Mouse (Mus musculus): ENCODE results near the gene Zfp607a. TPM values are rescaled to one million over a fixed set of nuclear protein-coding genes. Genes with fewer than 3 reads are reported as not detected.

Gene Zfp607a
- polyA plus RNA-seq (2014; fragmentation: Nextera tagmentation; extraction: Ambion mirVana): 4.4 and 4.7 TPM in 2 replicates

- Histone ChIP-seq H3K4me3 (ENCODE audit: low read depth, low read length) (no peak within 1 kb of the TSS), H3K4me2 (ENCODE audit: low read depth, low read length, severe bottlenecking) (no peak within 1 kb of the TSS), H3K9ac (ENCODE audit: low read length) (no peak within 1 kb of the TSS), H3K27me3 (ENCODE audit: control insufficient read depth, insufficient read depth, low read length) (no peaks in the 10 kb centered on the region), H3K27ac (ENCODE audit: low read depth, low read length) (no peak within 1 kb of the TSS), H3K4me1 (replicated peaks; ENCODE audit: control insufficient read depth, insufficient read depth, low read length) (peaks cover 4% of the 10 kb centered on the region; the same call in 1 of the 2 replicates), H3K36me3 (ENCODE audit: control insufficient read depth, insufficient read depth, low read length) (no peaks in the 10 kb centered on the region; the same call in 1 of the 2 replicates), H3K9me3 (ENCODE audit: control insufficient read depth, low read length) (no peaks in the 10 kb centered on the region; the same call in 1 of the 2 replicates)
- no peak for DNase-seq (ENCODE audit: low spot score)
- 90% methylated on average over 1 of the region's 1 CpGs for WGBS
- no peak for ATAC-seq (replicated peaks; ENCODE audit: low FRiP score)
Observed at GRCm38 (mm10) chr7:27857227-27857626, at the start of gene Zfp607a. Zfp607a (plus strand) TSS chr7:27857527.

DNA sequence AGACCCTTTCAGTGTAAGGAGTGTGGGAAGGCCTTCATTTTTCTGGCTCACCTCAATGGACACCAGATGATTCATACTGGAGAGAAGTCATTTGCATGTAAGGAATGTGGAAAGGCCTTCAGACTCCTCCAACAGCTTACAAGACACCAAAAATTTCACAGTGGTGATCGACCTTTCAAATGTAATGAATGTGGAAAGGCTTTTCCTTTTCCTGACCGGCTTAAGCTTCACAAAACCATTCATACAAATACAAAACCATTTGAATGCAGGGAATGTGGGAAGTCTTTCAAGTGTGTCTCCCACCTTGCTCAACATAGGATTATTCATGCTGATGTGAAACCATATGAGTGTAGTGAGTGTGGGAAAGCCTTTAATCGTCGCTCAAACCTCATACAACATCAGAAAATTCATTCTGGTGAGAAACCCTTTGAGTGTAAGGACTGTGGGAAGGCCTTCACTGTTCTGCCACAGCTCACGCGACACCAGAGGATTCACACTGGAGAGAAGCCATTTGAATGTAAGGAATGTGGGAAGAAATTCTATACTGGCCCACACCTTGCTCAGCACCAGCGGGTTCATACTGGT is 38.7 kb upstream of the Zfp607a start:
- H3K27me3 ChIP-seq (ENCODE audit: control insufficient read depth, insufficient read depth, low read length): no peaks in the 10 kb centered on the region
- no peak overlapping the region for H3K4me3 ChIP-seq (ENCODE audit: low read depth, low read length)
- no peak for DNase-seq (ENCODE audit: low spot score)
- H3K9ac ChIP-seq (ENCODE audit: low read length): no peak overlapping the region
- no peak overlapping the region for H3K4me2 ChIP-seq (ENCODE audit: low read depth, low read length, severe bottlenecking)
- no peaks in the 10 kb centered on the region; the same call in 1 of the 2 replicates for H3K9me3 ChIP-seq (ENCODE audit: control insufficient read depth, low read length)
- WGBS: 91% methylated on average over 7 of the region's 7 CpGs
- peaks cover 3% of the 10 kb centered on the region for H3K36me3 ChIP-seq (ENCODE audit: control insufficient read depth, insufficient read depth, low read length)
- ATAC-seq (replicated peaks; ENCODE audit: low FRiP score): no peak
- H3K27ac ChIP-seq (ENCODE audit: low read depth, low read length): no peak overlapping the region
- no peaks in the 10 kb centered on the region for H3K4me1 ChIP-seq (replicated peaks; ENCODE audit: control insufficient read depth, insufficient read depth, low read length)

GRCm38 (mm10) chr7:27822611-27823010 is 34.7 kb upstream of the Zfp607a start:
- H3K9ac ChIP-seq (ENCODE audit: low read length): no peak overlapping the region
- ATAC-seq (replicated peaks; ENCODE audit: low FRiP score) (no peak), DNase-seq (ENCODE audit: low spot score) (no peak)
- H3K27ac ChIP-seq (ENCODE audit: low read depth, low read length): no peak overlapping the region
- no peaks in the 10 kb centered on the region; the same call in 1 of the 2 replicates for H3K9me3 ChIP-seq (ENCODE audit: control insufficient read depth, low read length)
- no peak overlapping the region for H3K4me2 ChIP-seq (ENCODE audit: low read depth, low read length, severe bottlenecking)
- no peak overlapping the region for H3K4me3 ChIP-seq (ENCODE audit: low read depth, low read length)
- H3K27me3 ChIP-seq (ENCODE audit: control insufficient read depth, insufficient read depth, low read length): no peaks in the 10 kb centered on the region
- H3K4me1 ChIP-seq (replicated peaks; ENCODE audit: control insufficient read depth, insufficient read depth, low read length): no peaks in the 10 kb centered on the region
- H3K36me3 ChIP-seq (ENCODE audit: control insufficient read depth, insufficient read depth, low read length): peaks cover 3% of the 10 kb centered on the region

- Histone ChIP-seq H3K9me3 (ENCODE audit: control insufficient read depth, low read length) (no peaks in the 10 kb centered on the region), H3K4me1 (replicated peaks; ENCODE audit: control insufficient read depth, insufficient read depth, low read length) (peaks cover 1% of the 10 kb centered on the region; the same call in 1 of the 2 replicates), H3K4me3 (ENCODE audit: low read depth, low read length) (no peak overlapping the region), H3K27me3 (ENCODE audit: control insufficient read depth, insufficient read depth, low read length) (no peaks in the 10 kb centered on the region), H3K36me3 (ENCODE audit: control insufficient read depth, insufficient read depth, low read length) (no peaks in the 10 kb centered on the region), H3K9ac (ENCODE audit: low read length) (no peak overlapping the region), H3K4me2 (ENCODE audit: low read depth, low read length, severe bottlenecking) (no peak overlapping the region), H3K27ac (ENCODE audit: low read depth, low read length) (no peak overlapping the region)
- ATAC-seq (replicated peaks; ENCODE audit: low FRiP score) (no peak), DNase-seq (ENCODE audit: low spot score) (no peak)
- WGBS: 78% methylated on average over 2 of the region's 2 CpGs
Observed at GRCm38 (mm10) chr7:27834131-27834530, 23.2 kb upstream of the Zfp607a start.

DNA sequence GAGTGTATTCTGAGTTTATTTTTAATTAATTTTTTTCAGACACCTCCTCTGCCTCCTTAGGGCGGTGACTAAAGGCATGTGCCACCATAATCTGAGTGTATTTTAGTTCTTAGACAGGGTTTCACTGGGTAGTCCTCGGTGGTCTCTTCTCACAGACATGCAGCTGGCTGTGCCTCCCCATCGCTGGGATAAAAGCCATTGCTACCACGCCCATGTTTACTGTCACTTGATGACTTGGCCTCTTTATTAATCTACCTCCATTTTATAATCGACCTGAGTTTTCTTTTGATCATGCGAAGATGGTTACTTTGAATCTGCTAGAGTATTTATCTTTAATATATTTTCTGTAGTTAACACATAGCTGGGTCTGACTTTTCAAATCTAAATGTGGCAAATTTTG is 19.4 kb upstream of the Zfp607a start:
- H3K27me3 ChIP-seq (ENCODE audit: control insufficient read depth, insufficient read depth, low read length): no peaks in the 10 kb centered on the region
- DNase-seq (ENCODE audit: low spot score): no peak
- ATAC-seq (replicated peaks; ENCODE audit: low FRiP score): 0 out of 2 replicates have a peak, but pooled peaks have one; percentile 14
- H3K9me3 ChIP-seq (ENCODE audit: control insufficient read depth, low read length): no peaks in the 10 kb centered on the region
- WGBS: 38% methylated on average over 6 of the region's 6 CpGs
- H3K36me3 ChIP-seq (ENCODE audit: control insufficient read depth, insufficient read depth, low read length): no peaks in the 10 kb centered on the region
- H3K9ac ChIP-seq (ENCODE audit: low read length): peak overlapping the region; percentile 52
- peak overlapping the region; percentile 39 for H3K4me3 ChIP-seq (ENCODE audit: low read depth, low read length)
- H3K4me2 ChIP-seq (ENCODE audit: low read depth, low read length, severe bottlenecking): peak overlapping the region; percentile 48
- peaks cover 3% of the 10 kb centered on the region; the same call in 1 of the 2 replicates for H3K4me1 ChIP-seq (replicated peaks; ENCODE audit: control insufficient read depth, insufficient read depth, low read length)
- peak overlapping the region; percentile 55; the same call in 1 of the 2 replicates for H3K27ac ChIP-seq (ENCODE audit: low read depth, low read length)

DNA sequence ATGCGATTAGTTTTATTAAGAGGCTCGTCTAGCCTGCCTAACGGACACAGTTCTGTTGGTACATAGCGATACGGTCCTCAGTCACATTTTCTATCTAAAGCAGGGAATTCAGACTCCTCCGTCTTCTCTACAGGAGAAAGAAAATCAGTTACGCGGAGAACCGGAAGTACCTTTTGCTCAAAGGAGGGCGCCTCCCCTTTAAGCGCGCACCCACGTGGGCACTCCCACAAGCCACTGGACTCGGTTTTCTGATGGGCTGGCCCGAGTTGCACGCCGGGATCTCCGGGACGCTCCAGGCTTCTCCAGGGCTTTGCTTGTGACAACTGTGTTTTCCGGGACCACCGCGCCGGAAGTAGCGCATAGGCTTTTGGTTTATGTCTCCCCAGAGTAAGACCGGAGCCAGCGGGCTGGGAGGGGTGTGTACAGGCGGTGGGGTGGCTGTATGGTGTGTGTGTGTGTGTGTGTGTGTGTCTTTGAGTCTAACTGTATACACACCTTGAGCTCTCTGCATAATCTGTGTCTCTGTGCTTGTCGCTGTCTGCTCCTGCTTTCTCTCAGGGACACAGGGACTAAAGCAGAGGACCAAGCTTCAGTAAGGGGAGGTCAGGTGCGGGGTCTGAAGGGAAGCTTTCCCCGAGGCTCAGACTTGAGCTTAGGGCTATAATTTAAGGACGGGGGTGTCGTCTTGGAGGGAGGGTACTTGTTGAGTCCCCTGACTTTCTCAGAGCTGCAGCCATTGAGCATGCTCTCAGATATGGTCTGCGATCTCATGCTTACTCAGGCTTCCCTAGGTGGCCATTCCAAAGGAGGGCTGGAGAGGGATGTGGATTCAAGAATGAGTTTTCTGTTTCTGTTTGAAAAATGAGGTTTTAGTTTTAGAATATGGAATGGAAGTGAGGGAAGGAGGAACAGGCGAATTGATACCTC is 18.7 kb upstream of the Zfp607a start, which contains the start of gene Zfp59:
Zfp59 (plus strand) TSS at position 285 of the 927 bp plus-strand sequence.
- ATAC-seq (replicated peaks; ENCODE audit: low FRiP score): peak; percentile 95

GRCm38 (mm10) chr7:27839596-27839995 is 17.7 kb upstream of the Zfp607a start:
- Histone ChIP-seq H3K36me3 (ENCODE audit: control insufficient read depth, insufficient read depth, low read length) (no peaks in the 10 kb centered on the region), H3K27ac (ENCODE audit: low read depth, low read length) (no peak overlapping the region), H3K4me1 (replicated peaks; ENCODE audit: control insufficient read depth, insufficient read depth, low read length) (peaks cover 3% of the 10 kb centered on the region; the same call in 1 of the 2 replicates), H3K4me2 (ENCODE audit: low read depth, low read length, severe bottlenecking) (no peak overlapping the region), H3K4me3 (ENCODE audit: low read depth, low read length) (no peak overlapping the region), H3K27me3 (ENCODE audit: control insufficient read depth, insufficient read depth, low read length) (no peaks in the 10 kb centered on the region), H3K9me3 (ENCODE audit: control insufficient read depth, low read length) (no peaks in the 10 kb centered on the region), H3K9ac (ENCODE audit: low read length) (no peak overlapping the region)
- WGBS: 91% methylated on average over 7 of the region's 7 CpGs
- ATAC-seq (replicated peaks; ENCODE audit: low FRiP score) (no peak), DNase-seq (ENCODE audit: low spot score) (no peak)

More for the DNA sequence above, 18.7 kb upstream of the Zfp607a start, which contains the start of gene Zfp59:
- Histone ChIP-seq H3K4me2 (ENCODE audit: low read depth, low read length, severe bottlenecking) (peak within 1 kb of the TSS; percentile 48), H3K4me1 (replicated peaks; ENCODE audit: control insufficient read depth, insufficient read depth, low read length) (peaks cover 3% of the 10 kb centered on the region; the same call in 1 of the 2 replicates), H3K27me3 (ENCODE audit: control insufficient read depth, insufficient read depth, low read length) (no peaks in the 10 kb centered on the region), H3K36me3 (ENCODE audit: control insufficient read depth, insufficient read depth, low read length) (no peaks in the 10 kb centered on the region), H3K4me3 (ENCODE audit: low read depth, low read length) (peak within 1 kb of the TSS; percentile 39), H3K27ac (ENCODE audit: low read depth, low read length) (peak within 1 kb of the TSS; percentile 55; the same call in 1 of the 2 replicates), H3K9me3 (ENCODE audit: control insufficient read depth, low read length) (no peaks in the 10 kb centered on the region), H3K9ac (ENCODE audit: low read length) (peak within 1 kb of the TSS; percentile 52)
- DNase-seq (ENCODE audit: low spot score): peak; percentile 93
- WGBS: 4% methylated on average over 34 of the region's 34 CpGs

GRCm38 (mm10) chr7:27840104-27840503 is 17.2 kb upstream of the Zfp607a start:
- 86% methylated on average over 6 of the region's 6 CpGs for WGBS
- DNase-seq (ENCODE audit: low spot score) (no peak), ATAC-seq (replicated peaks; ENCODE audit: low FRiP score) (no peak)
- H3K27me3 ChIP-seq (ENCODE audit: control insufficient read depth, insufficient read depth, low read length): no peaks in the 10 kb centered on the region
- peaks cover 3% of the 10 kb centered on the region; the same call in 1 of the 2 replicates for H3K4me1 ChIP-seq (replicated peaks; ENCODE audit: control insufficient read depth, insufficient read depth, low read length)
- no peak overlapping the region for H3K9ac ChIP-seq (ENCODE audit: low read length)
- no peaks in the 10 kb centered on the region for H3K9me3 ChIP-seq (ENCODE audit: control insufficient read depth, low read length)
- H3K4me3 ChIP-seq (ENCODE audit: low read depth, low read length): no peak overlapping the region
- H3K36me3 ChIP-seq (ENCODE audit: control insufficient read depth, insufficient read depth, low read length): no peaks in the 10 kb centered on the region; the same call in 1 of the 2 replicates
- no peak overlapping the region for H3K27ac ChIP-seq (ENCODE audit: low read depth, low read length)
- H3K4me2 ChIP-seq (ENCODE audit: low read depth, low read length, severe bottlenecking): no peak overlapping the region

All from forebrain, embryonic 11.5 days (tissue).